Mouse (Mus musculus): ENCODE measurements around the gene Ttc23. TPM values are rescaled to one million over a fixed set of nuclear protein-coding genes. Genes with fewer than 3 reads are reported as not detected.

The Ttc23 gene
- polyA plus RNA-seq, 2 experiments, result 3.0 to 3.7 TPM

- ATAC-seq (ENCODE audit: insufficient read depth) (no peak), DNase-seq (ENCODE audit: low read depth in 3 of 3, low spot score in 3 of 3) (no peak)
- Histone ChIP-seq H3K36me3 (replicated peaks; ENCODE audit: control insufficient read depth, insufficient read depth, low read depth) (no peaks in the 10 kb centered on the region), H3K4me1 (replicated peaks; ENCODE audit: control insufficient read depth in 2 of 2, insufficient read depth in 2 of 2, low read length in 1 of 2) (no peaks in the 10 kb centered on the region), H3K27me3 (ENCODE audit: control insufficient read depth, insufficient read depth, low read length) (peaks cover 12% of the 10 kb centered on the region), H3K9ac (replicated peaks) (no peak overlapping the region), H3K4me2 (ENCODE audit: low read depth) (no peak overlapping the region), H3K4me3 (ENCODE audit: insufficient read depth in 1 of 2, low read depth in 2 of 2, low read length in 2 of 2) (no peak overlapping the region), H3K9me3 (ENCODE audit: control insufficient read depth, low read length) (no peaks in the 10 kb centered on the region), H3K27ac (no peak overlapping the region)
- 52% methylated on average over 3 of the region's 3 CpGs for WGBS (ENCODE audit: insufficient replicate concordance)
- no peak for TF ChIP-seq EP300 (IDR thresholded peaks at IDR 0.05; ENCODE audit: low read depth)
- TF ChIP-seq CTCF (IDR thresholded peaks at IDR 0.05; ENCODE audit: low read depth), result no peak
Measured at GRCm38 (mm10) chr7:67763625-67764024, 116.4 kb downstream of the Ttc23 start.

DNA sequence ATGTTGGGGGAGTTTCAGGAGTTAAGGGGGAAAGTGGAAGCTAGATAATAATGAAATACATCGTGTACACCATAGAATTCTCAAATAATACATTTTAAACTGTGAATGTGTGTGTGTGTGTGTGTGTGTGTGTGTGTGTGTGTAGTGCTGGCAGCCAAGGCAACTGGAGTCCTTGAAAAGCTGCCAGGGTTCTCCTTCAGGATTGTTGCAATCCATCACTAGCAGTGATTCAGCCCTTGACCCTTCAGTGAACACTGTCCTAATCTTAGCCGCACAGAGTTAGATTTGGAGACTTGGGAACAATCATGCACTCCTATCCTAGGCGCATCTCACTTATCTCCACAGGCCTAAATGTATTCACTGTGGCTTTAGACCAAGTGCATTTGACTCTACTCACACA, 120.9 kb downstream of the Ttc23 start:
- Histone ChIP-seq H3K4me3 (ENCODE audit: insufficient read depth in 1 of 2, low read depth in 2 of 2, low read length in 2 of 2) (no peak overlapping the region), H3K9ac (replicated peaks) (no peak overlapping the region), H3K27ac (no peak overlapping the region), H3K9me3 (ENCODE audit: control insufficient read depth, low read length) (no peaks in the 10 kb centered on the region), H3K36me3 (replicated peaks; ENCODE audit: control insufficient read depth, insufficient read depth, low read depth) (no peaks in the 10 kb centered on the region), H3K4me1 (replicated peaks; ENCODE audit: control insufficient read depth in 2 of 2, insufficient read depth in 2 of 2, low read length in 1 of 2) (no peaks in the 10 kb centered on the region), H3K27me3 (ENCODE audit: control insufficient read depth, insufficient read depth, low read length) (no peaks in the 10 kb centered on the region), H3K4me2 (ENCODE audit: low read depth) (no peak overlapping the region)
- DNase-seq (ENCODE audit: low read depth in 3 of 3, low spot score in 3 of 3) (no peak), ATAC-seq (ENCODE audit: insufficient read depth) (no peak)
- TF ChIP-seq CTCF (IDR thresholded peaks at IDR 0.05; ENCODE audit: low read depth), result no peak
- TF ChIP-seq EP300 (IDR thresholded peaks at IDR 0.05; ENCODE audit: low read depth), result no peak
- 74% methylated on average over 3 of the region's 3 CpGs for WGBS (ENCODE audit: insufficient replicate concordance)

DNA sequence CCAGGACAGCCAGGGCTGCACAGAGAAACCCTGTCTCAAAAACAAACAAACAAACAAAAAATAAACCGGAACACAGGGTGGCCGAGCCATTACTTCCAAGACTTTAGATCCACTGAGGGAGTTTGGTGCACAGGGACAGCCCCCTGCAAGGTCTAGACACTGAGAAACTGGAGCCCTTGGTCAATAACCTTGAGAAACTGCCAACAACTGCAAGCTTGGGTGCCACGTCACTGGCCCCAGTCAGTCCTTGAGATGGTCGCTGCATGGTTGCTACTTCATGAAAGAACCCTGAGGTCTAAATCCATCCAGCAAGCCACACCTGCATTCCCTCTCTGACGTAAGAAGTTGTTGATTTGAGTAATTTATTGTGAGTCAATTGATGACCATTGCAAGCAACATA, 122.3 kb downstream of the Ttc23 start:
- no peak for DNase-seq (ENCODE audit: low read depth in 3 of 3, low spot score in 3 of 3)
- WGBS (ENCODE audit: insufficient replicate concordance), result 58% methylated on average over 5 of the region's 5 CpGs
- no peak overlapping the region for H3K27ac ChIP-seq

GRCm38 (mm10) chr7:67772231-67772630, 125.0 kb downstream of the Ttc23 start:
- Histone ChIP-seq H3K4me1 (replicated peaks; ENCODE audit: control insufficient read depth in 2 of 2, insufficient read depth in 2 of 2, low read length in 1 of 2) (no peaks in the 10 kb centered on the region), H3K9me3 (ENCODE audit: control insufficient read depth, low read length) (no peaks in the 10 kb centered on the region), H3K27me3 (ENCODE audit: control insufficient read depth, insufficient read depth, low read length) (no peaks in the 10 kb centered on the region; the same call in 1 of the 2 replicates), H3K4me3 (ENCODE audit: insufficient read depth in 1 of 2, low read depth in 2 of 2, low read length in 2 of 2) (no peak overlapping the region), H3K36me3 (replicated peaks; ENCODE audit: control insufficient read depth, insufficient read depth, low read depth) (no peaks in the 10 kb centered on the region), H3K9ac (replicated peaks) (no peak overlapping the region), H3K4me2 (ENCODE audit: low read depth) (no peak overlapping the region), H3K27ac (no peak overlapping the region)
- DNase-seq (ENCODE audit: low read depth in 3 of 3, low spot score in 3 of 3) (no peak), ATAC-seq (ENCODE audit: insufficient read depth) (no peak)
- WGBS (ENCODE audit: insufficient replicate concordance), result 66% methylated on average over 9 of the region's 9 CpGs
- TF ChIP-seq CTCF (IDR thresholded peaks at IDR 0.05; ENCODE audit: low read depth), result no peak
- TF ChIP-seq EP300 (IDR thresholded peaks at IDR 0.05; ENCODE audit: low read depth), result no peak

More for the DNA sequence above, 122.3 kb downstream of the Ttc23 start:
- no peaks in the 10 kb centered on the region for H3K4me1 ChIP-seq (replicated peaks; ENCODE audit: control insufficient read depth in 2 of 2, insufficient read depth in 2 of 2, low read length in 1 of 2)
- no peak overlapping the region for H3K4me2 ChIP-seq (ENCODE audit: low read depth)
- no peak overlapping the region for H3K9ac ChIP-seq (replicated peaks)
- TF ChIP-seq CTCF (IDR thresholded peaks at IDR 0.05; ENCODE audit: low read depth) (no peak), EP300 (IDR thresholded peaks at IDR 0.05; ENCODE audit: low read depth) (no peak)
- no peaks in the 10 kb centered on the region for H3K9me3 ChIP-seq (ENCODE audit: control insufficient read depth, low read length)
- ATAC-seq (ENCODE audit: insufficient read depth), result no peak
- H3K27me3 ChIP-seq (ENCODE audit: control insufficient read depth, insufficient read depth, low read length), result no peaks in the 10 kb centered on the region
- H3K36me3 ChIP-seq (replicated peaks; ENCODE audit: control insufficient read depth, insufficient read depth, low read depth), result no peaks in the 10 kb centered on the region
- H3K4me3 ChIP-seq (ENCODE audit: insufficient read depth in 1 of 2, low read depth in 2 of 2, low read length in 2 of 2), result no peak overlapping the region

GRCm38 (mm10) chr7:67775623-67776022, 128.4 kb downstream of the Ttc23 start:
- TF ChIP-seq EP300 (IDR thresholded peaks at IDR 0.05; ENCODE audit: low read depth) (no peak), CTCF (IDR thresholded peaks at IDR 0.05; ENCODE audit: low read depth) (no peak)
- 13% methylated on average over 3 of the region's 3 CpGs for WGBS (ENCODE audit: insufficient replicate concordance)
- Histone ChIP-seq H3K27me3 (ENCODE audit: control insufficient read depth, insufficient read depth, low read length) (no peaks in the 10 kb centered on the region; the same call in 1 of the 2 replicates), H3K27ac (no peak overlapping the region), H3K9ac (replicated peaks) (no peak overlapping the region), H3K36me3 (replicated peaks; ENCODE audit: control insufficient read depth, insufficient read depth, low read depth) (no peaks in the 10 kb centered on the region), H3K4me2 (ENCODE audit: low read depth) (no peak overlapping the region), H3K4me1 (replicated peaks; ENCODE audit: control insufficient read depth in 2 of 2, insufficient read depth in 2 of 2, low read length in 1 of 2) (no peaks in the 10 kb centered on the region), H3K4me3 (ENCODE audit: insufficient read depth in 1 of 2, low read depth in 2 of 2, low read length in 2 of 2) (no peak overlapping the region), H3K9me3 (ENCODE audit: control insufficient read depth, low read length) (no peaks in the 10 kb centered on the region)
- DNase-seq (ENCODE audit: low read depth in 3 of 3, low spot score in 3 of 3), result no peak
- no peak for ATAC-seq (ENCODE audit: insufficient read depth)

All from liver, embryonic 14.5 days (tissue).